Mouse (Mus musculus): Measurements from ENCODE around the gene Mroh8.

- peak; percentile 68 for TF ChIP-seq CTCF (IDR thresholded peaks at IDR 0.05; ENCODE audit: borderline replicate concordance, insufficient read depth, low read depth, low read length)
- no peak for TF ChIP-seq POLR2A (IDR thresholded peaks at IDR 0.05; ENCODE audit: borderline replicate concordance, insufficient read depth, low read length)
These were observed 8.2 kb upstream of the Mroh8 start for GRCm38 (mm10) chr2:157287542-157287941.
